Mouse (Mus musculus): ENCODE data around the gene Zfp628.

- TF ChIP-seq CTCF (IDR thresholded peaks at IDR 0.05; ENCODE audit: borderline replicate concordance, extremely low read depth, insufficient read depth, insufficient read length) (no peak), POLR2A (IDR thresholded peaks at IDR 0.05; ENCODE audit: borderline replicate concordance, extremely low read depth, insufficient read depth, insufficient read length, poor library complexity, severe bottlenecking) (no peak)
Measured at GRCm38 (mm10) chr7:4870133-4870532, 44.9 kb upstream of the Zfp628 start, which contains the start of gene Isoc2b.

All from brain, embryonic 14.5 days (tissue).